Mouse (Mus musculus): ENCODE results near the gene Dscaml1. TPM values are rescaled to one million over a fixed set of nuclear protein-coding genes. Genes with fewer than 3 reads are reported as not detected.

The Dscaml1 gene
- polyA plus RNA-seq, 1 experiment from 2014 or later = 10.8 TPM

GRCm38 (mm10) chr9:45710300-45710699 lies 283.9 kb downstream of the Dscaml1 start:
- H3K4me2 ChIP-seq (ENCODE audit: low read length) = no peak overlapping the region
- no peaks in the 10 kb centered on the region for H3K9me3 ChIP-seq (ENCODE audit: control insufficient read depth, low read length)
- no peak for ATAC-seq
- no peaks in the 10 kb centered on the region for H3K27me3 ChIP-seq (replicated peaks; ENCODE audit: control insufficient read depth, insufficient read depth, low read length)
- no peak overlapping the region for H3K27ac ChIP-seq (ENCODE audit: low read depth, low read length)
- H3K4me3 ChIP-seq (ENCODE audit: low read length) = no peak overlapping the region
- no peak overlapping the region for H3K9ac ChIP-seq (ENCODE audit: low read depth, low read length)
- WGBS = 72% methylated on average over 11 of the region's 11 CpGs
- H3K4me1 ChIP-seq (ENCODE audit: control insufficient read depth, insufficient read depth, low read depth, low read length) = no peaks in the 10 kb centered on the region
- H3K36me3 ChIP-seq (ENCODE audit: control insufficient read depth, insufficient read depth, low read length) = no peaks in the 10 kb centered on the region

GRCm38 (mm10) chr9:45715387-45715786 lies 289.0 kb downstream of the Dscaml1 start:
- Histone ChIP-seq H3K9me3 (ENCODE audit: control insufficient read depth, low read length) (no peaks in the 10 kb centered on the region), H3K9ac (ENCODE audit: low read depth, low read length) (no peak overlapping the region), H3K4me3 (ENCODE audit: low read length) (no peak overlapping the region), H3K36me3 (ENCODE audit: control insufficient read depth, insufficient read depth, low read length) (0 out of 2 replicates have a peak, but pooled peaks cover 2% of the 10 kb centered on the region), H3K27ac (ENCODE audit: low read depth, low read length) (no peak overlapping the region), H3K4me1 (ENCODE audit: control insufficient read depth, insufficient read depth, low read depth, low read length) (no peaks in the 10 kb centered on the region), H3K27me3 (replicated peaks; ENCODE audit: control insufficient read depth, insufficient read depth, low read length) (no peaks in the 10 kb centered on the region), H3K4me2 (ENCODE audit: low read length) (no peak overlapping the region)
- WGBS = 78% methylated on average over 3 of the region's 3 CpGs
- no peak for ATAC-seq

- Histone ChIP-seq H3K27me3 (replicated peaks; ENCODE audit: control insufficient read depth, insufficient read depth, low read length) (no peaks in the 10 kb centered on the region), H3K4me1 (ENCODE audit: control insufficient read depth, insufficient read depth, low read depth, low read length) (no peaks in the 10 kb centered on the region), H3K27ac (ENCODE audit: low read depth, low read length) (no peak overlapping the region), H3K9me3 (ENCODE audit: control insufficient read depth, low read length) (no peaks in the 10 kb centered on the region), H3K36me3 (ENCODE audit: control insufficient read depth, insufficient read depth, low read length) (peaks cover 8% of the 10 kb centered on the region; the same call in 1 of the 2 replicates), H3K9ac (ENCODE audit: low read depth, low read length) (no peak overlapping the region), H3K4me3 (ENCODE audit: low read length) (no peak overlapping the region), H3K4me2 (ENCODE audit: low read length) (no peak overlapping the region)
- WGBS = 51% methylated on average over 7 of the region's 7 CpGs
- no peak for ATAC-seq
Measured at GRCm38 (mm10) chr9:45719997-45720396, 293.6 kb downstream of the Dscaml1 start.

GRCm38 (mm10) chr9:45731851-45732250 lies 305.4 kb downstream of the Dscaml1 start:
- Histone ChIP-seq H3K9ac (ENCODE audit: low read depth, low read length) (no peak overlapping the region), H3K27ac (ENCODE audit: low read depth, low read length) (no peak overlapping the region), H3K36me3 (ENCODE audit: control insufficient read depth, insufficient read depth, low read length) (no peaks in the 10 kb centered on the region), H3K4me2 (ENCODE audit: low read length) (no peak overlapping the region), H3K4me1 (ENCODE audit: control insufficient read depth, insufficient read depth, low read depth, low read length) (no peaks in the 10 kb centered on the region), H3K27me3 (replicated peaks; ENCODE audit: control insufficient read depth, insufficient read depth, low read length) (no peaks in the 10 kb centered on the region), H3K4me3 (ENCODE audit: low read length) (no peak overlapping the region), H3K9me3 (ENCODE audit: control insufficient read depth, low read length) (no peaks in the 10 kb centered on the region)
- no peak for ATAC-seq
- WGBS = 87% methylated on average over 5 of the region's 5 CpGs

GRCm38 (mm10) chr9:45733246-45733645 lies 306.8 kb downstream of the Dscaml1 start:
- no peak overlapping the region for H3K9ac ChIP-seq (ENCODE audit: low read depth, low read length)

GRCm38 (mm10) chr9:45739001-45739701 lies 312.7 kb downstream of the Dscaml1 start:
- 48% methylated on average over 12 of the region's 12 CpGs for WGBS
- no peaks in the 10 kb centered on the region for H3K9me3 ChIP-seq (ENCODE audit: control insufficient read depth, low read length)
- H3K9ac ChIP-seq (ENCODE audit: low read depth, low read length) = peak overlapping the region; percentile 45
- no peaks in the 10 kb centered on the region for H3K27me3 ChIP-seq (replicated peaks; ENCODE audit: control insufficient read depth, insufficient read depth, low read length)
- H3K27ac ChIP-seq (ENCODE audit: low read depth, low read length) = peak overlapping the region; percentile 70
- no peaks in the 10 kb centered on the region; the same call in 1 of the 2 replicates for H3K36me3 ChIP-seq (ENCODE audit: control insufficient read depth, insufficient read depth, low read length)
- peak overlapping the region; percentile 15 for H3K4me2 ChIP-seq (ENCODE audit: low read length)
- peak; percentile 73 for ATAC-seq
- peaks cover 15% of the 10 kb centered on the region for H3K4me1 ChIP-seq (ENCODE audit: control insufficient read depth, insufficient read depth, low read depth, low read length)
- H3K4me3 ChIP-seq (ENCODE audit: low read length) = no peak overlapping the region

More at GRCm38 (mm10) chr9:45733246-45733645, 306.8 kb downstream of the Dscaml1 start:
- Histone ChIP-seq H3K4me3 (ENCODE audit: low read length) (no peak overlapping the region), H3K27me3 (replicated peaks; ENCODE audit: control insufficient read depth, insufficient read depth, low read length) (no peaks in the 10 kb centered on the region), H3K9me3 (ENCODE audit: control insufficient read depth, low read length) (no peaks in the 10 kb centered on the region), H3K4me2 (ENCODE audit: low read length) (no peak overlapping the region), H3K36me3 (ENCODE audit: control insufficient read depth, insufficient read depth, low read length) (no peaks in the 10 kb centered on the region), H3K4me1 (ENCODE audit: control insufficient read depth, insufficient read depth, low read depth, low read length) (no peaks in the 10 kb centered on the region), H3K27ac (ENCODE audit: low read depth, low read length) (no peak overlapping the region)
- 43% methylated on average over 6 of the region's 6 CpGs for WGBS
- no peak for ATAC-seq

- Histone ChIP-seq H3K4me3 (ENCODE audit: low read length) (no peak overlapping the region), H3K9me3 (ENCODE audit: control insufficient read depth, low read length) (no peaks in the 10 kb centered on the region), H3K27me3 (replicated peaks; ENCODE audit: control insufficient read depth, insufficient read depth, low read length) (no peaks in the 10 kb centered on the region), H3K27ac (ENCODE audit: low read depth, low read length) (peak overlapping the region; percentile 72), H3K36me3 (ENCODE audit: control insufficient read depth, insufficient read depth, low read length) (no peaks in the 10 kb centered on the region; the same call in 1 of the 2 replicates), H3K9ac (ENCODE audit: low read depth, low read length) (no peak overlapping the region), H3K4me1 (ENCODE audit: control insufficient read depth, insufficient read depth, low read depth, low read length) (peaks cover 15% of the 10 kb centered on the region), H3K4me2 (ENCODE audit: low read length) (no peak overlapping the region; the same call in 1 of the 2 replicates)
- peak; percentile 63 for ATAC-seq
- 59% methylated on average over 17 of the region's 17 CpGs for WGBS
Measured at GRCm38 (mm10) chr9:45739702-45740583, 313.5 kb downstream of the Dscaml1 start.

- WGBS = 41% methylated on average over 2 of the region's 2 CpGs
- peak; percentile 75 for ATAC-seq
- H3K9me3 ChIP-seq (ENCODE audit: control insufficient read depth, low read length) = no peaks in the 10 kb centered on the region
- H3K4me1 ChIP-seq (ENCODE audit: control insufficient read depth, insufficient read depth, low read depth, low read length) = peaks cover 15% of the 10 kb centered on the region
- H3K4me2 ChIP-seq (ENCODE audit: low read length) = no peak overlapping the region
- H3K9ac ChIP-seq (ENCODE audit: low read depth, low read length) = no peak overlapping the region
- no peaks in the 10 kb centered on the region for H3K27me3 ChIP-seq (replicated peaks; ENCODE audit: control insufficient read depth, insufficient read depth, low read length)
- peak overlapping the region; percentile 72; the same call in 1 of the 2 replicates for H3K27ac ChIP-seq (ENCODE audit: low read depth, low read length)
- H3K4me3 ChIP-seq (ENCODE audit: low read length) = no peak overlapping the region
- no peaks in the 10 kb centered on the region; the same call in 1 of the 2 replicates for H3K36me3 ChIP-seq (ENCODE audit: control insufficient read depth, insufficient read depth, low read length)
Measured at GRCm38 (mm10) chr9:45740584-45740980, 314.2 kb downstream of the Dscaml1 start.

- Histone ChIP-seq H3K9me3 (ENCODE audit: control insufficient read depth, low read length) (no peaks in the 10 kb centered on the region), H3K4me1 (ENCODE audit: control insufficient read depth, insufficient read depth, low read depth, low read length) (no peaks in the 10 kb centered on the region), H3K27me3 (replicated peaks; ENCODE audit: control insufficient read depth, insufficient read depth, low read length) (no peaks in the 10 kb centered on the region), H3K36me3 (ENCODE audit: control insufficient read depth, insufficient read depth, low read length) (peaks cover 3% of the 10 kb centered on the region; the same call in 1 of the 2 replicates), H3K27ac (ENCODE audit: low read depth, low read length) (no peak overlapping the region), H3K4me3 (ENCODE audit: low read length) (no peak overlapping the region), H3K9ac (ENCODE audit: low read depth, low read length) (no peak overlapping the region), H3K4me2 (ENCODE audit: low read length) (no peak overlapping the region)
- 48% methylated on average over 7 of the region's 7 CpGs for WGBS
- no peak for ATAC-seq
Measured at GRCm38 (mm10) chr9:45745451-45745850, 319.0 kb downstream of the Dscaml1 start.

Measured in hindbrain, embryonic 16.5 days (tissue).